Comparison of ENCODE assay signal across 10 mouse cellular contexts in genomic region chr12:32057461-32058199, GRCm38 (mm10). TPM values are rescaled to one million over a fixed set of nuclear protein-coding genes. Genes with fewer than 3 reads are reported as not detected.
A peak's percentile ranks its signal among the peaks of the same experiment; 100 is the strongest.
DNase-seq lines count a peak whose midpoint lies in the region; ATAC-seq and TF ChIP-seq lines count a peak whose summit lies in the region.
"Had no signal": no experiment of that assay in that cellular context is flagged by ENCODE, and none has a peak within 500 bp of the region (broad histone marks: within the 10 kb centered on the region; RNA-seq: fewer than 3 reads in every experiment).

No protein-coding gene starts in this region.

- no peak overlapping the region for H3K27ac ChIP-seq in forebrain, embryonic 13.5 days
- H3K27ac ChIP-seq in forebrain, embryonic 10.5 days = no peak overlapping the region
- no peak overlapping the region for H3K27ac ChIP-seq in hindbrain, embryonic 14.5 days
- no peak overlapping the region for H3K27ac ChIP-seq in midbrain, embryonic 14.5 days (replicated peaks; ENCODE audit: low read depth, low read length)

- H3K9me3 ChIP-seq in forebrain, embryonic 13.5 days (replicated peaks) = no peaks in the 10 kb centered on the region
- H3K9me3 ChIP-seq in forebrain, embryonic 10.5 days = no peaks in the 10 kb centered on the region
- H3K9me3 ChIP-seq in hindbrain, embryonic 14.5 days (ENCODE audit: control insufficient read depth, low read length) = no peaks in the 10 kb centered on the region
- no peaks in the 10 kb centered on the region for H3K9me3 ChIP-seq in midbrain, embryonic 14.5 days (ENCODE audit: control insufficient read depth, low read length)

- no peaks in the 10 kb centered on the region for H3K27me3 ChIP-seq in forebrain, embryonic 13.5 days
- H3K27me3 ChIP-seq in forebrain, embryonic 10.5 days (ENCODE audit: poor library complexity, severe bottlenecking) = peaks cover 3% of the 10 kb centered on the region
- no peaks in the 10 kb centered on the region for H3K27me3 ChIP-seq in C2C12 (ENCODE audit: control insufficient read depth, insufficient read depth, insufficient read length)
- H3K27me3 ChIP-seq in hindbrain, embryonic 14.5 days (ENCODE audit: control insufficient read depth, insufficient read depth, low read length) = no peaks in the 10 kb centered on the region
- no peaks in the 10 kb centered on the region for H3K27me3 ChIP-seq in midbrain, embryonic 14.5 days (ENCODE audit: control insufficient read depth, insufficient read depth, low read length)
- H3K27me3 ChIP-seq: heart, embryonic 12.5 days had no signal

- H3ac ChIP-seq in C2C12 (ENCODE audit: control insufficient read depth, insufficient read length, low read depth) = no peak overlapping the region

- no peak for TF ChIP-seq CTCF in C2C12 (IDR thresholded peaks at IDR 0.05; ENCODE audit: control insufficient read depth, insufficient read depth, insufficient read length)

- H3K4me2 ChIP-seq in forebrain, embryonic 13.5 days = peak overlapping the region; percentile 71
- H3K4me2 ChIP-seq in hindbrain, embryonic 14.5 days (replicated peaks) = peak overlapping the region; percentile 52
- H3K4me2 ChIP-seq in midbrain, embryonic 14.5 days (ENCODE audit: low read length) = peak overlapping the region; percentile 63
- H3K4me2 ChIP-seq: heart, embryonic 12.5 days had no signal

- no peak for DNase-seq in forebrain, embryonic 10.5 days (ENCODE audit: extremely low spot score, low spot score)
- no peak for DNase-seq in hindbrain, embryonic 14.5 days (ENCODE audit: low spot score)
- DNase-seq in midbrain, embryonic 14.5 days = no peak
- no peak for DNase-seq in gastrocnemius, adult 8-10 months (ENCODE audit: low spot score in 2 of 2)
- no peak for DNase-seq in frontal cortex, postnatal 10 days (ENCODE audit: low spot score in 2 of 2)
- DNase-seq in cerebellum, adult 11 months = no peak

- H3K4me3 ChIP-seq in forebrain, embryonic 13.5 days = peak overlapping the region; percentile 2; the same call in 1 of the 2 replicates
- no peak overlapping the region for H3K4me3 ChIP-seq in forebrain, embryonic 10.5 days
- no peak overlapping the region for H3K4me3 ChIP-seq in C2C12 (ENCODE audit: insufficient read depth, poor library complexity, severe bottlenecking)
- peak overlapping the region; percentile 95 for H3K4me3 ChIP-seq in hindbrain, embryonic 14.5 days (replicated peaks; ENCODE audit: low read length)
- H3K4me3 ChIP-seq in midbrain, embryonic 14.5 days (replicated peaks; ENCODE audit: low read depth, low read length) = peak overlapping the region; percentile 56
- H3K4me3 ChIP-seq: heart, embryonic 12.5 days had no signal

- H3K79me3 ChIP-seq in C2C12 (ENCODE audit: low read depth) = peaks cover 44% of the 10 kb centered on the region

- H3K4me1 ChIP-seq in forebrain, embryonic 13.5 days = peaks cover 47% of the 10 kb centered on the region
- H3K4me1 ChIP-seq in forebrain, embryonic 10.5 days = peaks cover 44% of the 10 kb centered on the region
- peaks cover 50% of the 10 kb centered on the region for H3K4me1 ChIP-seq in hindbrain, embryonic 14.5 days (replicated peaks; ENCODE audit: control insufficient read depth, insufficient read depth, low read length)
- peaks cover 25% of the 10 kb centered on the region for H3K4me1 ChIP-seq in midbrain, embryonic 14.5 days (ENCODE audit: control insufficient read depth, insufficient read depth, low read length)

- H3K9ac ChIP-seq in forebrain, embryonic 13.5 days = no peak overlapping the region
- H3K9ac ChIP-seq in hindbrain, embryonic 14.5 days = peak overlapping the region; percentile 45; the same call in 1 of the 2 replicates
- no peak overlapping the region; the same call in 1 of the 2 replicates for H3K9ac ChIP-seq in midbrain, embryonic 14.5 days (replicated peaks; ENCODE audit: low read length)
- H3K9ac ChIP-seq: heart, embryonic 12.5 days had no signal

- H3K79me2 ChIP-seq in C2C12 (ENCODE audit: control insufficient read depth, insufficient read depth) = peaks cover 82% of the 10 kb centered on the region

- 74% methylated on average over 12 of the region's 12 CpGs for WGBS in forebrain, embryonic 13.5 days
- 87% methylated on average over 12 of the region's 12 CpGs for WGBS in forebrain, embryonic 10.5 days
- WGBS in hindbrain, embryonic 14.5 days = 67% methylated on average over 12 of the region's 12 CpGs
- WGBS in midbrain, embryonic 14.5 days = 82% methylated on average over 12 of the region's 12 CpGs

- H3K36me3 ChIP-seq in forebrain, embryonic 13.5 days (ENCODE audit: poor library complexity, severe bottlenecking) = 0 out of 2 replicates have a peak, but pooled peaks cover 4% of the 10 kb centered on the region
- H3K36me3 ChIP-seq in forebrain, embryonic 10.5 days (replicated peaks) = peaks cover 4% of the 10 kb centered on the region; the same call in 1 of the 2 replicates
- H3K36me3 ChIP-seq in C2C12 (ENCODE audit: control insufficient read depth, insufficient read depth) = no peaks in the 10 kb centered on the region
- no peaks in the 10 kb centered on the region for H3K36me3 ChIP-seq in hindbrain, embryonic 14.5 days (replicated peaks; ENCODE audit: control insufficient read depth, insufficient read depth)
- H3K36me3 ChIP-seq in midbrain, embryonic 14.5 days (ENCODE audit: control insufficient read depth, insufficient read depth, low read length) = no peaks in the 10 kb centered on the region

- no peak for ATAC-seq in forebrain, embryonic 13.5 days
- no peak for ATAC-seq in hindbrain, embryonic 14.5 days (ENCODE audit: low FRiP score)
- ATAC-seq in midbrain, embryonic 14.5 days (ENCODE audit: low FRiP score, low TSS enrichment) = no peak
- ATAC-seq: intestine, postnatal 0 days had no signal

TF ChIP-seq in C2C12, 6 proteins besides CTCF, POLR2A, EP300 and RAD21:
- TF ChIP-seq USF1 (IDR thresholded peaks at IDR 0.05; ENCODE audit: low read depth) = no peak
- TF ChIP-seq FOSL1 (IDR thresholded peaks at IDR 0.05; ENCODE audit: insufficient read depth, low read length, poor library complexity, severe bottlenecking) = peak; percentile 90

RNA-seq across cellular contexts. Expression of gene Prkar2b, which starts 3.5 kb away (rescaled TPM):
- polyA plus RNA-seq in forebrain, embryonic 13.5 days (2015; fragmentation: Nextera tagmentation; extraction: Ambion mirVana) = 65.4 and 70.5 TPM in 2 replicates
- 27.9 and 31.1 TPM in 2 replicates for polyA plus RNA-seq in forebrain, embryonic 10.5 days (2016; fragmentation: Nextera tagmentation; extraction: Ambion mirVana)
- 33.1 TPM for polyA plus RNA-seq in C2C12 (2012; fragmentation: generic; extraction: Trizol)
- polyA plus RNA-seq in hindbrain, embryonic 14.5 days (2014; fragmentation: Nextera tagmentation; extraction: Ambion mirVana) = 169 and 207 TPM in 2 replicates
- polyA plus RNA-seq in midbrain, embryonic 14.5 days (2014; fragmentation: Nextera tagmentation; extraction: Ambion mirVana) = 151 and 188 TPM in 2 replicates
- total RNA-seq in gastrocnemius, adult 8-10 months (2022) = 1 to 10 TPM in 3 of 4 experiments, under 1 TPM in 1; 0.73 to 5.9 (median 3.0) TPM

Comparison
In these comparisons a context has a peak if more than half of its experiments do, and no peak if none do; other contexts are left out.
1. H3K4me3 ChIP-seq: peak in forebrain, embryonic 13.5 days (single experiment), hindbrain, embryonic 14.5 days (single experiment) and midbrain, embryonic 14.5 days (single experiment); none in forebrain, embryonic 10.5 days (single experiment) and C2C12 (single experiment).
2. Peak in every context shown above with its lines, with median percentiles within 50 percentile points of each other: H3K4me2 ChIP-seq.